Mouse (Mus musculus) stomach, postnatal 0 days (tissue): ENCODE results near the gene Nme1. TPM values are rescaled to one million over a fixed set of nuclear protein-coding genes. Genes with fewer than 3 reads are reported as not detected.

Experiments
- ATAC-seq: fragments of 200-750 bp; cut with Nextera tagmentation; 2 replicates; pipeline ENCODE4 v1.8.0; 2017; ENCODE audit not compliant: low FRiP score, low TSS enrichment
- DNase-seq: peaks from one replicate; pipeline ENCODE4 v3.0.0-alpha.2; 2016; ENCODE audit warnings: low spot score
- H3K27ac ChIP-seq: fragments of 300-500 bp; sonication (generic); replicated peaks from 2 replicates; pipeline ENCODE4 v1.5.1; 2014; ENCODE audit warnings: mild to moderate bottlenecking, control low read depth
- H3K27me3 ChIP-seq: fragments of 300-500 bp; sonication (generic); 2 replicates; pipeline ENCODE4 v1.6.1; 2014; ENCODE audit warnings: low read length; ENCODE audit not compliant: control insufficient read depth, insufficient read depth
- H3K36me3 ChIP-seq: fragments of 300-500 bp; sonication (generic); 2 replicates; pipeline ENCODE4 v1.6.1; 2014; ENCODE audit warnings: low read length, mixed read lengths; ENCODE audit not compliant: control insufficient read depth, insufficient read depth
- H3K4me1 ChIP-seq: fragments of 300-500 bp; sonication (generic); replicated peaks from 2 replicates; pipeline ENCODE4 v1.6.1; 2014; ENCODE audit warnings: antibody characterized with exemption; ENCODE audit not compliant: control insufficient read depth, insufficient read depth
- H3K4me2 ChIP-seq: fragments of 300-500 bp; sonication (generic); replicated peaks from 2 replicates; pipeline ENCODE4 v1.6.1; 2014; ENCODE audit warnings: low read depth, mild to moderate bottlenecking, control low read depth, moderate library complexity
- H3K4me3 ChIP-seq: fragments of 300-500 bp; sonication (generic); 2 replicates; pipeline ENCODE4 v1.5.1; 2014; ENCODE audit warnings: low read depth, low read length, control low read depth
- H3K9ac ChIP-seq: fragments of 300-500 bp; sonication (generic); 2 replicates; pipeline ENCODE4 v1.6.1; 2014; ENCODE audit warnings: mild to moderate bottlenecking, low read length, control low read depth, mixed read lengths
- H3K9me3 ChIP-seq: fragments of 300-500 bp; sonication (generic); 2 replicates; pipeline ENCODE4 v1.6.1; 2016; ENCODE audit warnings: low read length; ENCODE audit not compliant: control insufficient read depth
- CTCF ChIP-seq: IDR thresholded peaks from 2 replicates; pipeline ENCODE4 v1.5.1; 2016; ENCODE audit warnings: antibody characterized with exemption, low read depth, mild to moderate bottlenecking, moderate library complexity
- EP300 ChIP-seq: optimal IDR thresholded peaks from 2 replicates; pipeline ENCODE3; 2016; ENCODE audit warnings: antibody characterized with exemption
- WGBS: fragments of 180-500 bp; shearing (Covaris S2); extraction: QIAGEN DNeasy Blood & Tissue Kit; methylation state at CpG from one replicate; pipeline ENCODE4 v1.1.7; 2014; 5-methylcytosine and 5-hydroxymethylcytosine counted together
- polyA plus RNA-seq: library from polyadenylated mRNA; unstranded; fragments of >200 nt; fragmentation: Nextera tagmentation; extraction: Ambion mirVana; gene quantifications from 2 replicates; pipeline ENCODE4 v1.2.1, GENCODE M21; 2015

Gene Nme1
- polyA plus RNA-seq, 1 experiment from 2014 or later, result 106 TPM

DNA sequence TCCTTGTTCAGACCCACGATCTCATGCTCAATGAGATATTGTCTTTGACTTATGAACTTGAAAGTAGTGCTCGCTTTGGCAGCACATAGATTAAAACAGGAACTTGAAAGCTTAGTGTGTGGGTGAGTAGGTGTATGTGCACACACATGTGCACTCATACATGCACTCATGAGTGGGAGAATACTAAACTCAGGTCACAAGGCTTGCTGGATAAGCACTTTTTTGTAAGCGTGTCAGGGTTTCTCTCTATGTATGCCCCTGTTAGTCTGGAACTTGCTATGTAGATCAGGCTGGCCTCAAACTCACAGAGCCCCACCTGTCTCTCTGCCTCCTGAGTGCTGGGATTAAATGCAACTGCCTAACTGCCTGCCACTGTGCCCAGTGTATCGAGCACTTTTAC is 18.7 kb upstream of the Nme1 start:
- H3K27ac ChIP-seq, result peak overlapping the region; percentile 94
- TF ChIP-seq EP300 (no peak), CTCF (no peak)
- no peak overlapping the region for H3K4me3 ChIP-seq
- no peak for DNase-seq
- H3K4me2 ChIP-seq, result no peak overlapping the region
- no peaks in the 10 kb centered on the region for H3K36me3 ChIP-seq
- ATAC-seq, result 0 out of 2 replicates have a peak, but pooled peaks have one; percentile 2
- no peaks in the 10 kb centered on the region for H3K27me3 ChIP-seq
- WGBS, result 77% methylated on average over 4 of the region's 4 CpGs
- peaks cover 6% of the 10 kb centered on the region; the same call in 1 of the 2 replicates for H3K4me1 ChIP-seq
- H3K9me3 ChIP-seq, result no peaks in the 10 kb centered on the region
- no peak overlapping the region for H3K9ac ChIP-seq

DNA sequence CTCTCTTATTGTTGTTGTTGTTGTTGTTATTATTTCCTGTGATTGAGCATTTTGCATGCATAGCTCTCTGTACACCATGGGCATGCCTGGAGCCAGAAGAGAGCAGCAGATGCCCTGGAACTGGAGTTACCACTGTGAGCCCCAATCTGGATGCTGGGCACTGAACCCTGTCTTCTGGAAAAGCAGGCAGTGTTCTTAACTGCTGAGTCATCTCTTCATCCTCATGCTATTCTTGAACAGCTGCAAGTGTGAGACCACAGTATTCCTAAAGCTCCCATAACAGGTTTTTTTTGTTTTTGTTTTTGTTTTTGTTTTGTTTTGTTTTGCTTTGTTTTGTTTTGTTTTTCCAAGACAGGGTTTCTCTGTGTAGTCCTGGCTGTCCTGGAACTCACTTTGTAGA is 18.0 kb upstream of the Nme1 start:
- H3K4me1 ChIP-seq, result peaks cover 6% of the 10 kb centered on the region; the same call in 1 of the 2 replicates
- H3K4me2 ChIP-seq, result no peak overlapping the region
- TF ChIP-seq CTCF, result no peak
- no peak for TF ChIP-seq EP300
- H3K27me3 ChIP-seq, result no peaks in the 10 kb centered on the region
- no peak for ATAC-seq
- H3K36me3 ChIP-seq, result no peaks in the 10 kb centered on the region
- H3K27ac ChIP-seq, result no peak overlapping the region
- DNase-seq, result no peak
- no peak overlapping the region for H3K4me3 ChIP-seq
- no peak overlapping the region for H3K9ac ChIP-seq
- H3K9me3 ChIP-seq, result no peaks in the 10 kb centered on the region

DNA sequence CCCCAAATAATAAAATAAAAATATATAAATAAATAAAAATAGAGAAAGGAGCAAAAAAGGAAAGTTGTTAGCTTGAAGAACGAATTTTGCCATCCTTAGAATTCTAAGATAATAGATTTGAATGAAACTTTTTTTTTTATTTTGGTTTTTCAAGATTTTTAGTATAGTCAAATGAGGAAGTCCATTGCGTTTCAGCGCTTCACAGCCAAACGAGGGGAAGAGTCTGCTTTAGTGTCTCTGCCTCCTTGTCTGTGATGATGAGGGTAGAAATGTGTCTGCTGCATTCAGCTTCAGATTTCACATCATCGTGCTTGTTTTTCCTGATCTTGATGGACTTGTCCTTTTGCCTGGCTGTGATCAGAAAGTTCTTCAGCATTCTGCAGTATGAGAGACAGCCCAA is 16.9 kb upstream of the Nme1 start:
- Histone ChIP-seq H3K4me1 (peaks cover 6% of the 10 kb centered on the region; the same call in 1 of the 2 replicates), H3K4me3 (no peak overlapping the region), H3K9ac (no peak overlapping the region), H3K27ac (no peak overlapping the region), H3K4me2 (no peak overlapping the region), H3K9me3 (no peaks in the 10 kb centered on the region), H3K27me3 (no peaks in the 10 kb centered on the region), H3K36me3 (no peaks in the 10 kb centered on the region)
- ATAC-seq, result no peak
- DNase-seq, result no peak
- no peak for TF ChIP-seq CTCF
- TF ChIP-seq EP300, result no peak
- 88% methylated on average over 5 of the region's 5 CpGs for WGBS

DNA sequence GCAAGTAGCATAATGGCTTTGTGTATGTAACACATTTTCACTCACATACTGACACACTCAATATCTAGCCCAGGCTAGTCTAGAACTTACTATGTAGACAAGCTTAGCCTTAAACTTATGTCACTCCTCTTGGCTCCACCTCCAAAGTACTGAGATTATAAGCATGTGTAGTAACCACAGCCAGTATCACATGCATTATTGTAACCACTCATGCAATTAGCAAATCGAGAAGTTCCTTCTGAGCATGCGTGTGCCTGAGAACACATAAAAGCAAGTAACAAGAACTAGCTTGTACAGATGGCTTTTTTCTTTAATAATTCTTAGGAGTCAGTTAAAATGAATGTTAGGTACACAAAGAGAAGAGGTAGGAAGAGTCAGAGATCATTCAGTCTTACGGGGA is 16.3 kb upstream of the Nme1 start:
- H3K9me3 ChIP-seq, result no peaks in the 10 kb centered on the region
- no peak overlapping the region for H3K27ac ChIP-seq
- H3K4me1 ChIP-seq, result peaks cover 6% of the 10 kb centered on the region; the same call in 1 of the 2 replicates
- DNase-seq (no peak), ATAC-seq (no peak)
- no peak overlapping the region for H3K9ac ChIP-seq
- WGBS, result 77% methylated on average over 3 of the region's 3 CpGs
- no peak for TF ChIP-seq EP300
- TF ChIP-seq CTCF, result no peak
- H3K4me2 ChIP-seq, result no peak overlapping the region
- no peaks in the 10 kb centered on the region for H3K27me3 ChIP-seq
- H3K4me3 ChIP-seq, result no peak overlapping the region
- no peaks in the 10 kb centered on the region for H3K36me3 ChIP-seq

DNA sequence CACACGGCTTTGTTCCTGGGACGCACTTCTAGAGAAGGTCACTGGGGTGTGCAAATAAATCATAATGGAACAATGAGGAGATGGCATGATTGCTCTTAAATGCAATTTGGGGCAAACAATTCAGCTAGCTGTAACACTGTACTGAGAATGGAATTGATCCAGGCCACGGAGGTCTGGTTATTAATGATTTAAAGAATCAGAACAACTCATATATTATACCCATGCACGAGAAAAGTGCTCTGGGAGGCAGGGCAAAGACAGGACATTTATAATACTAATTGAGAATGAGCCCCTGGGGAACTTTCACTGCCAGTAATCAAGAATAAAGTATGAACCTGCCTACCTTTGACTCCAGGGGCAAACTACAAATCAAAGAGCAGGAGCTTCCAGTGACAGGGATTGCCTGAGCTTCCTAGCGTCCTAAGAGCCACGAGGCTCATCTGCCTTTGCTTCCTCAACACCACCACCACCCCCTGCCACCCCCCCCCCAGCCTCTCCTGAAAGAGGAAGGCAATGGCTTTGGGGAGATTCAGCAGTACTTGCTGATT is 11.3 kb upstream of the Nme1 start:
- H3K4me2 ChIP-seq, result no peak overlapping the region
- DNase-seq (no peak), ATAC-seq (no peak)
- H3K9ac ChIP-seq, result no peak overlapping the region
- no peak overlapping the region for H3K4me3 ChIP-seq
- WGBS, result 32% methylated on average over 6 of the region's 6 CpGs
- H3K27ac ChIP-seq, result no peak overlapping the region
- TF ChIP-seq CTCF (no peak), EP300 (no peak)
- H3K4me1 ChIP-seq, result no peaks in the 10 kb centered on the region
- no peaks in the 10 kb centered on the region for H3K36me3 ChIP-seq
- H3K27me3 ChIP-seq, result no peaks in the 10 kb centered on the region
- H3K9me3 ChIP-seq, result no peaks in the 10 kb centered on the region

DNA sequence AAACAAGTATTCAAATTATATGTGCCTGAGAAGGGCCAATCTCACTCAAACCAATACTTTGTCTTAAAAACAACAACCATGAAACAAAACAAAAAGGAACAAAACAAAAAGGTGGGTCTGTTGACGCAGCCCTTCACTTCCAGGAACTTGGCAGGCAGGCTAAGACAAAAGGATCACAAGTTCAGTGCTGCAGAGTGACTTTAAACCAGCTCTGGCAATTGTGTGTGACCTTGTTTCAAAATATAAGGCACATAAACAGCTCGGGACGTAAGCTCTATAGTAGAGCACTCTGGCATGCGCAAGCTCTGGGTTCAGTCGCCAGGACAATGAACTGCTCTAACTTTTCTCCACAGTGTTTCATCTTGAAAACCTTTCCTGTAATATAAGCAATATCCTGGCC is 4.6 kb upstream of the Nme1 start:
- WGBS, result 83% methylated on average over 5 of the region's 5 CpGs
- no peak overlapping the region for H3K4me2 ChIP-seq
- H3K27ac ChIP-seq, result no peak overlapping the region
- DNase-seq, result no peak
- H3K9ac ChIP-seq, result no peak overlapping the region
- no peaks in the 10 kb centered on the region for H3K4me1 ChIP-seq
- no peak for TF ChIP-seq CTCF
- no peak for ATAC-seq
- H3K4me3 ChIP-seq, result no peak overlapping the region
- no peaks in the 10 kb centered on the region for H3K9me3 ChIP-seq
- H3K36me3 ChIP-seq, result no peaks in the 10 kb centered on the region
- no peaks in the 10 kb centered on the region for H3K27me3 ChIP-seq
